Mouse (Mus musculus) gastrocnemius, postnatal 10 days (tissue): Measurements from ENCODE around the gene Cish. TPM values are rescaled to one million over a fixed set of nuclear protein-coding genes. Genes with fewer than 3 reads are reported as not detected.

Experiments
- DNase-seq: peaks from one replicate; pipeline ENCODE4 v3.0.0; 2021; ENCODE audit warnings: mixed read lengths
- total RNA-seq, 2 experiments: library from RNA; stranded (reverse); gene quantifications; 2 replicates each; pipeline ENCODE4 v1.2.3; 2021

The Cish gene
- total RNA-seq, 2 experiments from 2014 or later, result 6.7 to 16.8 TPM

DNA sequence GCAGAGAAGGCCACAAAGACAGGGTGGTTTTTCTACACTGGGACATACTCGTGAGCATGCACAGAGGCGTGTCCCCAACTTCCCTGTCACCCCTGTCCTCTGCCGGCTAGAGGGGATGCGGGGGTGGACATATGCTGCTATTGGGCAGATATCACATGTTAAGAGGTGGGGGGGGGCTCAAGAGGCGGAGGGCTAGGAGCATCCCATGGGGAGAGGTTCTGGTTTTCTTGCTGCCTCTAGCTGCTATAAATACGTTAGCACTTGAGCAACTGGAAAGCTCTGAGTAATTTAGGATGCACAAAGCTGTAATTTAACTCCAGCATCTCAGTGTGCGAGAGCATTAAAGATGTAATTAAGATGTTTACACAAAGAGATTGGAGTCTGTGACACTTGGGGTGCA is 53.5 kb downstream of the Cish start:
- DNase-seq, result no peak

Other genes with a start within 250 kb of the Cish start
- gene Dock3, start 64.1 kb upstream of the Cish start, total RNA-seq, result under 1 TPM; 0.27 to 0.70 TPM
- gene Mapkapk3, start 6.1 kb upstream of the Cish start, total RNA-seq, result 10 to 100 TPM; 11.0 to 14.4 TPM
- gene Hemk1, start 42.3 kb downstream of the Cish start, total RNA-seq, result 10 to 100 TPM; 12.8 to 14.4 TPM
- 10 to 100 TPM; 29.4 to 54.7 TPM for gene 6430571L13Rik, start 44.6 kb downstream of the Cish start, total RNA-seq
- gene Cacna2d2, start 103.6 kb downstream of the Cish start, total RNA-seq, result 1 to 10 TPM; 2.1 to 2.4 TPM
- gene Tmem115, start 237.9 kb downstream of the Cish start, total RNA-seq, result 10 to 100 TPM; 20.2 to 22.7 TPM
- gene Cyb561d2, start 246.2 kb downstream of the Cish start, total RNA-seq, result 1 to 10 TPM; 3.5 to 4.0 TPM
- 1 to 10 TPM; 7.3 to 8.0 TPM for gene Nprl2, start 246.2 kb downstream of the Cish start, total RNA-seq